Mouse (Mus musculus): ENCODE results near the gene Rab3a. TPM values are rescaled to one million over a fixed set of nuclear protein-coding genes. Genes with fewer than 3 reads are reported as not detected.

Rab3a gene
- polyA plus RNA-seq, 1 experiment, result 26.3 TPM

DNA sequence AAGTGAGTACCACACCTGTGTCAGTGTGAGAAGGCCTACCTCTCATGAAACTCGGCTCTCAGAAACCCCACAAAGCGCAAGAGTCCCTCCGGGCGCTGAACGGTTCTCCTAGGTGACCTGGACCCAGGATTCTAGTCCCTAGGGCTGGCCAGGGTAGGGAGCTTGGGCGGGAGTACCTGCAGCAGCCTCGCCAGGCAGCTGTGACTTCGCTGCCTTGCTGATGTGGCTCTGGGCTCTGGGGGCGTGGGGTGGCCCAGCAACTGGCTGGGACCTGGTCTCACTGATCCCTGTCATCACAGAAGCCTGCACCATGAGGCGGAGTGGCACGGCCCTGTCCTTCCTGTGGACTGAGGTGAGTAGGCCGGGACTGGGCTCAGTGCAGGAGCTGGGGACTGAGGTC lies 30.3 kb upstream of the Rab3a start:
- whole genome bisulfite sequencing, result 83% methylated on average over 12 of the region's 12 CpGs
- Histone ChIP-seq H3K27ac (ENCODE audit: insufficient read depth, low read depth, low read length) (no peak overlapping the region), H3K4me3 (ENCODE audit: low read depth, low read length) (no peak overlapping the region), H3K27me3 (ENCODE audit: control insufficient read depth, insufficient read depth, low read length) (peaks cover 3% of the 10 kb centered on the region; the same call in 1 of the 2 replicates), H3K36me3 (ENCODE audit: control insufficient read depth, insufficient read depth, low read length) (no peaks in the 10 kb centered on the region), H3K4me1 (ENCODE audit: control insufficient read depth, insufficient read depth, insufficient read length, low read length) (peaks cover 4% of the 10 kb centered on the region; the same call in 1 of the 2 replicates)
- TF ChIP-seq POLR2A (IDR thresholded peaks at IDR 0.05; ENCODE audit: low read depth, low read length) (no peak), CTCF (IDR thresholded peaks at IDR 0.05; ENCODE audit: extremely low read depth, insufficient read length, insufficient replicate concordance, low read depth, low read length) (no peak)

DNA sequence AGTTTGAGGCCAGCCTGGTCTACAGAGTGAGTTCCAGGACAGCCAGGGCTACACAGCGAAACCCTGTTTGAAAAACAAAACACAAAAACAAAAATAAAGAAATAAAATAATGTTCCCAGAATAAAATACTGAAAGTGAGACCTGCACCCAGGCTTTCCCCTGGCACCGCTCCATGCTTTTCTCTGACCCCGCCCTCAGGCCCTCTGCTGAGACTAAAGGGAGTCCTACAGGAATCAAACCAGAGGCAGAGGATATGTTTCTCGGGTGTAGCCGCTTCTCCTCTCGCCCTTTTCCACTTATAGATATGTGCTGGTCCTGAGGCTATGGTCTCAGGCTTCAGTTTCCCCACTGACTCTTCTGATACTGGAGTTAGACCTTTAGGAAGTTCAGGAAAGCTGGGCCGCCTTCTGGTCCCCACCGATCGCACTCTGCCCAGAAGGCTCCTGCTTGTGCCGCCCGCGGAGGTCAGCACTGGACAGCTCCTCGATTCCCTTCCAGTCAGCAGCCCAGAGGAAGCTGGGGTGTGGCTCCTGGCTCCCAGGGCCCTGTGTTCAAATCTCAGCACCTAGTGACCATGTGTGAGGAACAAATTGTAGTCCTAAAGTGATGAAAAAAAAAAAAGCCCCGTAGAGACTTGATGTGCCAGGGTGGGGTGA lies 28.6 kb upstream of the Rab3a start:
- no peak overlapping the region for H3K4me3 ChIP-seq (ENCODE audit: low read depth, low read length)
- H3K27ac ChIP-seq (ENCODE audit: insufficient read depth, low read depth, low read length), result no peak overlapping the region
- TF ChIP-seq CTCF (IDR thresholded peaks at IDR 0.05; ENCODE audit: extremely low read depth, insufficient read length, insufficient replicate concordance, low read depth, low read length) (no peak), POLR2A (IDR thresholded peaks at IDR 0.05; ENCODE audit: low read depth, low read length) (no peak)
- H3K36me3 ChIP-seq (ENCODE audit: control insufficient read depth, insufficient read depth, low read length), result no peaks in the 10 kb centered on the region
- peaks cover 3% of the 10 kb centered on the region; the same call in 1 of the 2 replicates for H3K27me3 ChIP-seq (ENCODE audit: control insufficient read depth, insufficient read depth, low read length)
- peaks cover 6% of the 10 kb centered on the region; the same call in 1 of the 2 replicates for H3K4me1 ChIP-seq (ENCODE audit: control insufficient read depth, insufficient read depth, insufficient read length, low read length)
- WGBS, result 23% methylated on average over 14 of the region's 14 CpGs

DNA sequence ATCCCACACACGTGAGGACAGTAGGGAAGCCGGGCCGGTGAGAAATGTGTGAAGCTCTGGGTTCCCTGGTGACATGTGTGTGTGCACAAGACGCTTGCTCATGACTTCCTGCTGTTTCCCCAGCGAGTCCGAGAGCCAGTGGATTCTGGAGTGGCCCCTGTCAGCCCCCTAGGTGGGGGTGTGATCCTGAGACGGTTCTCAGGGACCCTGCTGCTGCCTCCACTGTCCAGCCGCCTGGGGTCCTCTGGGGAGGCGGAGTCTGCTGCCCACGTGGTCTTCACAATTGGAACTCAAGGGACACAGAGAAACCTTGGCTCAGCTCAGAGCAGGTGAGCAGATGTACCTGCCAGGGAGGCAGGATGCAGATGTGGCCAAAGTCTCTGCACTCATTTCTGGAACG lies 27.8 kb upstream of the Rab3a start:
- TF ChIP-seq CTCF (IDR thresholded peaks at IDR 0.05; ENCODE audit: extremely low read depth, insufficient read length, insufficient replicate concordance, low read depth, low read length) (no peak), POLR2A (IDR thresholded peaks at IDR 0.05; ENCODE audit: low read depth, low read length) (no peak)
- Histone ChIP-seq H3K36me3 (ENCODE audit: control insufficient read depth, insufficient read depth, low read length) (no peaks in the 10 kb centered on the region), H3K4me3 (ENCODE audit: low read depth, low read length) (no peak overlapping the region), H3K4me1 (ENCODE audit: control insufficient read depth, insufficient read depth, insufficient read length, low read length) (peaks cover 6% of the 10 kb centered on the region; the same call in 1 of the 2 replicates), H3K27ac (ENCODE audit: insufficient read depth, low read depth, low read length) (no peak overlapping the region), H3K27me3 (ENCODE audit: control insufficient read depth, insufficient read depth, low read length) (peaks cover 3% of the 10 kb centered on the region; the same call in 1 of the 2 replicates)
- WGBS, result 47% methylated on average over 11 of the region's 11 CpGs

DNA sequence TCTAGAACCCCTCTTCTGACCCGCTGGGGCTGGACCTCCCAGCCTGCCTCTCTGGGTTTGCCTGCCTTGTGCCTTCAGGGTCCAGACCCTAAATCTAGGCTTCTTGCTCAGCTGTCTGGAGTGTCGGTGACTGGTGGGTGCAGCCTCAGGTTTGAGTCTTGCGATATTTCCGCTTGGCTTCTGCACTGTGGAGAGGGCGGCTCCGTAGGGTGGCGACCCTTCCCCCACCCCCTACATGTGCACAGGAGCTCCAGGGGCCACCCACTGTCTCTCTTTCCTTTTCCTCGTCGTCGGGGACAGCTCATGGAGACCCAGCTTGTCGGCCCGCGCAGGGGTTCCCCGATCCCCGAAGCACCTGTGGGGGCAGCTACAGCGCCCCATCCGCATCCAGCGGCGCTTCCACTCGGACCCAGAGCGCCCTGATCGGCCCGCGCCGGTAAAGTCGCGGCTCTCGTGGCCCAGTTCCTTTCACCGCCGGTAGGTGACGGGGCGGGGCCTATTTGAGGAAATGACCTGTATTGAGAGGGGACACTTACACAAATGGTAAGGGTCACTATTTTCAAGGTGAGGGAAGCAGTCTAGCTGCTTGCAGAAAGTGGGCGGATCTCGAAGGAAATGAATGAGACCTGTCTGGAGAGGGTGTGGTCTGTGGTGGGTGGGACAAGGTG lies 24.5 kb upstream of the Rab3a start:
- Histone ChIP-seq H3K36me3 (ENCODE audit: control insufficient read depth, insufficient read depth, low read length) (no peaks in the 10 kb centered on the region), H3K4me3 (ENCODE audit: low read depth, low read length) (peak overlapping the region; percentile 39), H3K4me1 (ENCODE audit: control insufficient read depth, insufficient read depth, insufficient read length, low read length) (peaks cover 6% of the 10 kb centered on the region; the same call in 1 of the 2 replicates), H3K27me3 (ENCODE audit: control insufficient read depth, insufficient read depth, low read length) (peaks cover 3% of the 10 kb centered on the region; the same call in 1 of the 2 replicates), H3K27ac (ENCODE audit: insufficient read depth, low read depth, low read length) (no peak overlapping the region)
- peak; percentile 46; the same call in 1 of the 2 replicates for TF ChIP-seq CTCF (IDR thresholded peaks at IDR 0.05; ENCODE audit: extremely low read depth, insufficient read length, insufficient replicate concordance, low read depth, low read length)
- TF ChIP-seq POLR2A (IDR thresholded peaks at IDR 0.05; ENCODE audit: low read depth, low read length), result no peak
- WGBS, result 3% methylated on average over 34 of the region's 34 CpGs

DNA sequence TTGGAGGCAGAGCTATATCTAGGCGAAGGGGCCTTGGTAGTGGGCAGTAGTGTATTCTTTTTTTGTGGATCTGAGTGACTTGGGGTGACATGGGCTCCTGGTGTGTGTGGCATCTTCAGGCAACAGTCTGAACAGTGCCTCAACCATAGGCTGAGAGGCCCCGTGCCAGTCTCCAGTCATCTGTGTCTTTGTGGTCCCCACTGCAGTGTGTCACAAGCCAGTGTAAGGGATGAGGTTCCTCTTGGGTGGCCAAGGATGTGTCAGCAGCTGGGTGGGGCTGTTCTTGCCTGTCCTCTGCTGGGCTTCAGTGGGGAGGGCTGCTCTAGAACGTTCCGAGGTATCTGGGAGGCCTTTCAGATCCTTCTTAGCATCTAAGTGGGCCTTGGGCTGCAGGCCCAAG lies 23.5 kb upstream of the Rab3a start:
- no peak for TF ChIP-seq POLR2A (IDR thresholded peaks at IDR 0.05; ENCODE audit: low read depth, low read length)
- no peak for TF ChIP-seq CTCF (IDR thresholded peaks at IDR 0.05; ENCODE audit: extremely low read depth, insufficient read length, insufficient replicate concordance, low read depth, low read length)
- Histone ChIP-seq H3K36me3 (ENCODE audit: control insufficient read depth, insufficient read depth, low read length) (no peaks in the 10 kb centered on the region), H3K27ac (ENCODE audit: insufficient read depth, low read depth, low read length) (no peak overlapping the region), H3K27me3 (ENCODE audit: control insufficient read depth, insufficient read depth, low read length) (peaks cover 5% of the 10 kb centered on the region), H3K4me1 (ENCODE audit: control insufficient read depth, insufficient read depth, insufficient read length, low read length) (peaks cover 6% of the 10 kb centered on the region; the same call in 1 of the 2 replicates), H3K4me3 (ENCODE audit: low read depth, low read length) (no peak overlapping the region)
- WGBS, result 83% methylated on average over 4 of the region's 4 CpGs

DNA sequence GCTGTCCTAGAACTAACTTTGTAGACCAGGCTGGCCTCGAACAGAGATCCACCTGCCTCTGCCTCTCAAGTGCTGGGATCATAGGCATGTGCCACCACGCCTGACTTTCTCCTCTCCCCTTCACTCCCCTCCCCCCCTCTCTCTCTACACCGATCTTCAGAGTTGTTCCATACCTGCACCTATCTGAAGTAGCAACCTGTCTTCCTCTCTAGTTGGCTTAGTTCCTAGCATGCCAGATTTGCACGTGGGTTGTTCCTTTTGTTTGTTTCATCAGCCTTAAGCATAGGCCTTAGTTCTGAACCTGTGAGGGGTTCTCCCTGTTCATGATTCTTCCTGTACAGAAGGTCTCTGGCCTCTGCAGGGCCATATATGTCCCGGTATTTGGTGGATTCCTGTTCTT lies 16.8 kb upstream of the Rab3a start:
- WGBS, result 60% methylated on average over 5 of the region's 5 CpGs
- peaks cover 11% of the 10 kb centered on the region for H3K27me3 ChIP-seq (ENCODE audit: control insufficient read depth, insufficient read depth, low read length)
- H3K4me1 ChIP-seq (ENCODE audit: control insufficient read depth, insufficient read depth, insufficient read length, low read length), result no peaks in the 10 kb centered on the region
- no peak overlapping the region for H3K27ac ChIP-seq (ENCODE audit: insufficient read depth, low read depth, low read length)
- no peak for TF ChIP-seq CTCF (IDR thresholded peaks at IDR 0.05; ENCODE audit: extremely low read depth, insufficient read length, insufficient replicate concordance, low read depth, low read length)
- TF ChIP-seq POLR2A (IDR thresholded peaks at IDR 0.05; ENCODE audit: low read depth, low read length), result no peak
- no peaks in the 10 kb centered on the region for H3K36me3 ChIP-seq (ENCODE audit: control insufficient read depth, insufficient read depth, low read length)
- H3K4me3 ChIP-seq (ENCODE audit: low read depth, low read length), result no peak overlapping the region

DNA sequence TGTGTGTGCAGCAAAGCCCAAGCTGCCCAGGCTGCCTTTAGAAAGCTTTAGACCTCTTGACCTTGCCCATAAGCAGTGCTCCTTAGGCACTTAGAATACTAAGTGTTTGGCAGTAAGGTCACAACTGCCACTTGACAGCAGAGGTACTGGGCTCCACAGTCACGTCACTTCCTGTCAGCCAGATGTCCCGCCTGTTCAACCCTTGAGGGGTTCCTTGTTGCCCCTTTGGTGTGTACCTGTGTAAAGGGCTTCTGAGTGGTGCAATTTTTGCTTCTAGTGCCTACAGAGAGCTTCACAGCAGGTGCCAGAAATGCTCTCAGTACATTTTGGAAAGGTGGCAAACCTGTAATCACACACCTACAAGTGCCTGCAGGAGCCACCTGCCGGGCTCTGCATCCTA lies 16.3 kb upstream of the Rab3a start:
- Histone ChIP-seq H3K36me3 (ENCODE audit: control insufficient read depth, insufficient read depth, low read length) (no peaks in the 10 kb centered on the region), H3K4me3 (ENCODE audit: low read depth, low read length) (no peak overlapping the region), H3K27ac (ENCODE audit: insufficient read depth, low read depth, low read length) (no peak overlapping the region), H3K4me1 (ENCODE audit: control insufficient read depth, insufficient read depth, insufficient read length, low read length) (no peaks in the 10 kb centered on the region; the same call in 1 of the 2 replicates), H3K27me3 (ENCODE audit: control insufficient read depth, insufficient read depth, low read length) (peaks cover 16% of the 10 kb centered on the region)
- 49% methylated on average over 3 of the region's 3 CpGs for WGBS
- TF ChIP-seq POLR2A (IDR thresholded peaks at IDR 0.05; ENCODE audit: low read depth, low read length) (no peak), CTCF (IDR thresholded peaks at IDR 0.05; ENCODE audit: extremely low read depth, insufficient read length, insufficient replicate concordance, low read depth, low read length) (no peak)
